Mouse (Mus musculus): ENCODE measurements at regions not wholly inside any gene's neighbourhood (a gene's known extent, or its start where the extent isn't known, plus 50 kb on each side); places are given as distances from the start of the nearest gene placed in this dataset.

DNA sequence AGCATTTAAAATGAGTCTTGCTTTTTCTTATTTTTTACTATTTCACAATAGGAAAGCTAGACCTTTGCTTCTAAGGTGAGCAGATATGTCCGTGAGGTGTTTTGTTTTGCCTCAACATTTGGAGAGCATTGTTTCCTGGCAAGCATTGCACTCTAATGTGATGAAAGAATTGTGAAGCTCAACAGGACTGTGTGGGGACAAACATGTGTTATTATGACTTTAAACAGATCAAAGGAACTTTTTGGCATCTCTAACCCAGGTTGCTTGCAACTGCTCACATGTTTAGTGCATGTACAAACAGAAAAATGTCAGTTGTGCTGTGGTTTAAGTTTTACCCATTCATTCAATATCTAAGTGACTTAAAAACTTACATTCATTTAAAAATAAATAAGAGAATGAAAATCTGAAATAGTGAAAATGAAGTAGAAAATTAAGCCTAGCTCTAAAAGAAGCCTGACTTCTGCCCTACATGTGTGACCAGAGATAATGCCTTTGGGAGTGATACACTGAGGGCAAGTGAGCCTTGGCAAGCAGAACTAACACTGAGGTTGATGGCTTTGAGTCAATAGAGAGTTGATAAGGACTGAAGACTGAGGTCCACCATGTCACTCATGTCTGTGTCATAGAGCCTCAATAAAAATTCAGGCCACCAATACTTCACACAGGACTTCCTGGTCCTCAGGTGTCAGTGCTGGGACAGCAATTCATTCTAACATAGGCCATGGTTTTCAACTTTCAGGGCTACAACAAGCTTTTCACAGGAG is 243.6 kb downstream of the Rnf152 start:
- 96% methylated on average over 1 of the region's 1 CpGs for WGBS
- no peak overlapping the region for H3K4me2 ChIP-seq (ENCODE audit: low read length)
- H3K27me3 ChIP-seq (ENCODE audit: control insufficient read depth, insufficient read depth, low read length), result no peaks in the 10 kb centered on the region

DNA sequence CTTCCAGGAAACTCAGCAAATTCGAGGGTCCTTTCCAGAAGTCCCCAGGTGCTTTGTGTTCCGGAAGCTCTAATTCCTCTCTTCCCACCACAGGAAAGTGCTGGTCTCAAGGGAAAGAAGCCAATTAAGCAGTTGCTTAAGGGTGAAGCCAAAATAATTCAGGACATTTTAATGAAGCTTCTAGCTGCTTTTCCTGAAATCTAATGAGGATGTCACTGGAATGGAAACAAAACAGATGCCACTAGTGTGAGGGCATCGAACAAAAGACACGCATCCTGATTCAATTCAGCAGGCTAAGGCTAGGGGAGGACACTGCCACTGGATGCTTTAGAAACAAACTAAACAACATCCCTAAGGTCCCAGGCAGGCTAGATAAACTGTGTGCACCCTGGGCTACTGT is 245.3 kb downstream of the Rnf152 start:
- peak; percentile 52 for DNase-seq
- H3K9ac ChIP-seq (replicated peaks; ENCODE audit: low read length), result no peak overlapping the region
- H3K27ac ChIP-seq (replicated peaks; ENCODE audit: low read depth, low read length), result no peak overlapping the region
- H3K4me3 ChIP-seq (replicated peaks; ENCODE audit: low read depth, low read length), result no peak overlapping the region
- H3K27me3 ChIP-seq (ENCODE audit: control insufficient read depth, insufficient read depth, low read length), result no peaks in the 10 kb centered on the region
- H3K9me3 ChIP-seq (ENCODE audit: control insufficient read depth, low read length), result no peaks in the 10 kb centered on the region
- 25% methylated on average over 4 of the region's 4 CpGs for WGBS
- H3K4me1 ChIP-seq (ENCODE audit: control insufficient read depth, insufficient read depth, low read length), result no peaks in the 10 kb centered on the region
- H3K36me3 ChIP-seq (ENCODE audit: control insufficient read depth, insufficient read depth, low read length), result no peaks in the 10 kb centered on the region
- ATAC-seq (ENCODE audit: low FRiP score, low TSS enrichment), result no peak
- H3K4me2 ChIP-seq (ENCODE audit: low read length), result no peak overlapping the region

More for the DNA sequence above, 243.6 kb downstream of the Rnf152 start:
- Histone ChIP-seq H3K27ac (replicated peaks; ENCODE audit: low read depth, low read length) (no peak overlapping the region), H3K36me3 (ENCODE audit: control insufficient read depth, insufficient read depth, low read length) (no peaks in the 10 kb centered on the region), H3K4me1 (ENCODE audit: control insufficient read depth, insufficient read depth, low read length) (no peaks in the 10 kb centered on the region), H3K9ac (replicated peaks; ENCODE audit: low read length) (no peak overlapping the region), H3K4me3 (replicated peaks; ENCODE audit: low read depth, low read length) (no peak overlapping the region), H3K9me3 (ENCODE audit: control insufficient read depth, low read length) (no peaks in the 10 kb centered on the region)
- ATAC-seq (ENCODE audit: low FRiP score, low TSS enrichment), result no peak
- DNase-seq, result no peak

DNA sequence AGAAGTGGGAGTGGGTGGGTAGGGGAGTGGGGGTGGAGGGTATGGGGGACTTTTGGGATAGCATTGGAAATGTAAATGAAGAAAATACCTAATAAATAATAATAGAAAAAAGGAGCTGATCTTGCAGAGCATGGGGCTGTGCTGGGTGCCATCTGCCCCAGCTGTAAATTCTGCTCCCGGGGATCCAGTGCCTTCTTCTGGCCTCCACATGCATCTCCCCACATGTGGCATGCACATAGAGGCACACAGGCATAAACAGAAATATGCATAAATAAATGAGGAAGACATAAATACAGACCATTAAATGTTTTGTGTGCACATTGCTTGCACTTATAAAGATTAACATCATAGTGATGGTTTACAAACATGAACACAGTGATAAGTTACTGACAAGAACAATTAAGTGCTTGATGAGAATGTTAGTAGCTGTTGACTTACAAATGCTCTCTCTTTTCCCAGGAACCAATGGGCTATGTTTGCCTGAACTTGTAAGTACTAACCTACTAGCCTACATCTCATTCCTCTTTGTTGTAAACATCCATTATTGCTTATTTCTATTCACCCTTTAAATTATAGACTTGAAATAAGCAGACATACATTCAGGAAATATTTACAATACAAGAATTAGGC is 245.8 kb downstream of the Rnf152 start:
- H3K4me2 ChIP-seq (ENCODE audit: low read length), result no peak overlapping the region
- H3K4me1 ChIP-seq (ENCODE audit: control insufficient read depth, insufficient read depth, low read length), result no peaks in the 10 kb centered on the region
- H3K4me3 ChIP-seq (replicated peaks; ENCODE audit: low read depth, low read length), result no peak overlapping the region
- 92% methylated on average over 1 of the region's 1 CpGs for WGBS
- no peak overlapping the region for H3K9ac ChIP-seq (replicated peaks; ENCODE audit: low read length)
- no peaks in the 10 kb centered on the region for H3K9me3 ChIP-seq (ENCODE audit: control insufficient read depth, low read length)
- no peak overlapping the region for H3K27ac ChIP-seq (replicated peaks; ENCODE audit: low read depth, low read length)
- DNase-seq, result no peak
- H3K36me3 ChIP-seq (ENCODE audit: control insufficient read depth, insufficient read depth, low read length), result no peaks in the 10 kb centered on the region
- no peaks in the 10 kb centered on the region for H3K27me3 ChIP-seq (ENCODE audit: control insufficient read depth, insufficient read depth, low read length)
- no peak for ATAC-seq (ENCODE audit: low FRiP score, low TSS enrichment)

DNA sequence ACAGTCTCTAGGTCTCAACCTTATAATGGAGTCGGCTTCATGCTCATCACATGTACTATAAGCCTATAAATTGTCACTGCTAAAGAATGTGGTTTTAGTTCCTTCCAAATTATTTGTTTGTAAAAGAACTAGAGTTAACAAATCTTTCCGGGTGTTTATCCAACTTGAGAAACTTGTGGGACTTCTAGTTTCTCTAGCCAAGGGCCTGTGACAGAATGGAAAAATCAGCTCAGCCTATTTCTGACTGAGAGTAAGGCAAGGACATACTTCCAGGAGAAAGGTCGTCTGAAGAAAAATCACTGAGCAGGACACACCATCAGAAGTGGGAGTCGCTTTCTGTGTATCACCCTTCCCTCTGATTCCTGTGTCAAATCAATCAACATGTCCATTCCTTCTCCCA is 248.7 kb downstream of the Rnf152 start:
- H3K27ac ChIP-seq (replicated peaks; ENCODE audit: low read depth, low read length), result no peak overlapping the region
- H3K4me3 ChIP-seq (replicated peaks; ENCODE audit: low read depth, low read length), result no peak overlapping the region
- no peak overlapping the region for H3K4me2 ChIP-seq (ENCODE audit: low read length)
- DNase-seq, result no peak
- H3K4me1 ChIP-seq (ENCODE audit: control insufficient read depth, insufficient read depth, low read length), result no peaks in the 10 kb centered on the region
- 94% methylated on average over 4 of the region's 4 CpGs for WGBS
- no peaks in the 10 kb centered on the region for H3K9me3 ChIP-seq (ENCODE audit: control insufficient read depth, low read length)
- no peak for ATAC-seq (ENCODE audit: low FRiP score, low TSS enrichment)
- no peaks in the 10 kb centered on the region for H3K36me3 ChIP-seq (ENCODE audit: control insufficient read depth, insufficient read depth, low read length)
- H3K9ac ChIP-seq (replicated peaks; ENCODE audit: low read length), result no peak overlapping the region
- H3K27me3 ChIP-seq (ENCODE audit: control insufficient read depth, insufficient read depth, low read length), result no peaks in the 10 kb centered on the region

DNA sequence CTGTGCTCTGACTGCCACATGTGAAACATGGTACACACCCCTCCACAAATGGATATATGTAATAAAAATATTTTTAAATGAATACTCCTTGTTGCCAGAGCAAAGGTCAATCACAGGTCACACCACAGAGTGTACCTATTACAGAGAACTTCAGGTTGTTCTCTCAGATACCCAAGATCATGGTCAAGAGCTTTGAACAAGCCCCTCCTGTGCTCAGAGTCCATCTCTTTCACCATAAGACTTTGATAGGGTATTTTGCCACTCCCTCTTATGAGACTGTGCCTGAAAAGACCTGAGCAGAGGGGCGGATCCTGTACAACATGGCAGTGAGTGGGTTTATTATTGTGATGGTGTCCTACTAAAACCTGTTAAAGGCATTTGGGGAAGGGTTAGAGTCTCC is 249.3 kb downstream of the Rnf152 start:
- no peaks in the 10 kb centered on the region for H3K36me3 ChIP-seq (ENCODE audit: control insufficient read depth, insufficient read depth, low read length)
- H3K4me3 ChIP-seq (replicated peaks; ENCODE audit: low read depth, low read length), result no peak overlapping the region
- WGBS, result 84% methylated on average over 1 of the region's 1 CpGs
- ATAC-seq (ENCODE audit: low FRiP score, low TSS enrichment) (no peak), DNase-seq (no peak)
- H3K27me3 ChIP-seq (ENCODE audit: control insufficient read depth, insufficient read depth, low read length), result no peaks in the 10 kb centered on the region
- no peak overlapping the region for H3K9ac ChIP-seq (replicated peaks; ENCODE audit: low read length)
- no peaks in the 10 kb centered on the region for H3K9me3 ChIP-seq (ENCODE audit: control insufficient read depth, low read length)
- H3K27ac ChIP-seq (replicated peaks; ENCODE audit: low read depth, low read length), result no peak overlapping the region
- no peak overlapping the region for H3K4me2 ChIP-seq (ENCODE audit: low read length)
- H3K4me1 ChIP-seq (ENCODE audit: control insufficient read depth, insufficient read depth, low read length), result no peaks in the 10 kb centered on the region

- Histone ChIP-seq H3K9ac (replicated peaks; ENCODE audit: low read length) (no peak overlapping the region), H3K4me1 (ENCODE audit: control insufficient read depth, insufficient read depth, low read length) (no peaks in the 10 kb centered on the region), H3K9me3 (ENCODE audit: control insufficient read depth, low read length) (no peaks in the 10 kb centered on the region), H3K4me3 (replicated peaks; ENCODE audit: low read depth, low read length) (no peak overlapping the region), H3K27me3 (ENCODE audit: control insufficient read depth, insufficient read depth, low read length) (no peaks in the 10 kb centered on the region), H3K36me3 (ENCODE audit: control insufficient read depth, insufficient read depth, low read length) (no peaks in the 10 kb centered on the region), H3K27ac (replicated peaks; ENCODE audit: low read depth, low read length) (no peak overlapping the region), H3K4me2 (ENCODE audit: low read length) (no peak overlapping the region)
- DNase-seq (no peak), ATAC-seq (ENCODE audit: low FRiP score, low TSS enrichment) (no peak)
Observed at GRCm38 (mm10) chr1:105105211-105105610, 251.3 kb downstream of the Rnf152 start.

DNA sequence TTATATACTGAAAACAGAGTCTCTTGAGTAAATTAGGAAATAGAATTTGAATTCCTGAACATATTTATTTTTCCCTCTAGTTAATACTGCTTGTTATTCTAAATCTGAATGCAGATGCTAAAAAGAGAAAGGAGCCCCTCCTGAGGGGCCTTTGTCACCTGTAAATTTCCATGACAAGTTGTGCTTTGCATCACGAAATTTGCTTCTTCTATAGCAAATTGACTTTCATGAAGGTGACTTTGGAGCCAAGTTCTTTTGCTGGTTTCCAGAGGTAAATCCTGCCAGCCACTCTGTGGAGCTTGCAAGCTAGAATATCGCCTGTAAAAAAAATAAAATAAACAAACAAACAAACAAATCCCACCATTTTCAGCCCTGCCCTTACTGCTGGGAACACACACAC is 261.4 kb downstream of the Rnf152 start:
- 43% methylated on average over 2 of the region's 2 CpGs for WGBS
- no peaks in the 10 kb centered on the region for H3K9me3 ChIP-seq (ENCODE audit: control insufficient read depth, low read length)
- no peaks in the 10 kb centered on the region for H3K27me3 ChIP-seq (ENCODE audit: control insufficient read depth, insufficient read depth, low read length)
- no peak overlapping the region for H3K27ac ChIP-seq (replicated peaks; ENCODE audit: low read depth, low read length)
- H3K4me2 ChIP-seq (ENCODE audit: low read length), result no peak overlapping the region
- H3K4me1 ChIP-seq (ENCODE audit: control insufficient read depth, insufficient read depth, low read length), result no peaks in the 10 kb centered on the region
- no peak overlapping the region for H3K9ac ChIP-seq (replicated peaks; ENCODE audit: low read length)
- H3K4me3 ChIP-seq (replicated peaks; ENCODE audit: low read depth, low read length), result no peak overlapping the region
- ATAC-seq (ENCODE audit: low FRiP score, low TSS enrichment), result no peak
- DNase-seq, result peak; percentile 8
- H3K36me3 ChIP-seq (ENCODE audit: control insufficient read depth, insufficient read depth, low read length), result no peaks in the 10 kb centered on the region

- H3K4me1 ChIP-seq (ENCODE audit: control insufficient read depth, insufficient read depth, low read length), result no peaks in the 10 kb centered on the region
- WGBS, result 87% methylated on average over 3 of the region's 3 CpGs
- no peak overlapping the region for H3K4me3 ChIP-seq (replicated peaks; ENCODE audit: low read depth, low read length)
- H3K4me2 ChIP-seq (ENCODE audit: low read length), result no peak overlapping the region
- H3K27me3 ChIP-seq (ENCODE audit: control insufficient read depth, insufficient read depth, low read length), result no peaks in the 10 kb centered on the region
- no peaks in the 10 kb centered on the region for H3K9me3 ChIP-seq (ENCODE audit: control insufficient read depth, low read length)
- ATAC-seq (ENCODE audit: low FRiP score, low TSS enrichment) (no peak), DNase-seq (no peak)
- no peak overlapping the region for H3K27ac ChIP-seq (replicated peaks; ENCODE audit: low read depth, low read length)
- H3K36me3 ChIP-seq (ENCODE audit: control insufficient read depth, insufficient read depth, low read length), result no peaks in the 10 kb centered on the region
- no peak overlapping the region for H3K9ac ChIP-seq (replicated peaks; ENCODE audit: low read length)
Observed at GRCm38 (mm10) chr1:105094500-105094899, 262.0 kb downstream of the Rnf152 start.

- no peak for DNase-seq
- WGBS, result 90% methylated on average over 3 of the region's 3 CpGs
- Histone ChIP-seq H3K36me3 (ENCODE audit: control insufficient read depth, insufficient read depth, low read length) (no peaks in the 10 kb centered on the region), H3K4me1 (ENCODE audit: control insufficient read depth, insufficient read depth, low read length) (no peaks in the 10 kb centered on the region), H3K9me3 (ENCODE audit: control insufficient read depth, low read length) (no peaks in the 10 kb centered on the region), H3K27ac (replicated peaks; ENCODE audit: low read depth, low read length) (no peak overlapping the region), H3K4me3 (replicated peaks; ENCODE audit: low read depth, low read length) (no peak overlapping the region), H3K4me2 (ENCODE audit: low read length) (no peak overlapping the region), H3K9ac (replicated peaks; ENCODE audit: low read length) (no peak overlapping the region), H3K27me3 (ENCODE audit: control insufficient read depth, insufficient read depth, low read length) (no peaks in the 10 kb centered on the region)
- ATAC-seq (ENCODE audit: low FRiP score, low TSS enrichment), result no peak
Observed at GRCm38 (mm10) chr1:105093875-105094274, 262.6 kb downstream of the Rnf152 start.
